Mouse (Mus musculus) cerebellum, adult 2 months (tissue): ENCODE measurements around the gene Spsb3.

Experiments used
- CTCF ChIP-seq: fragments of 200-500 bp; IDR thresholded peaks from 2 replicates; pipeline ENCODE4 v1.5.1; 2011; ENCODE audit warnings: low read depth, mild to moderate bottlenecking, control low read depth, low read length, moderate library complexity, borderline replicate concordance; ENCODE audit not compliant: insufficient read depth
- POLR2A ChIP-seq: fragments of 200-500 bp; IDR thresholded peaks from 2 replicates; pipeline ENCODE4 v1.6.1; 2011; ENCODE audit warnings: low read length, control low read depth, borderline replicate concordance; ENCODE audit not compliant: insufficient read depth

DNA sequence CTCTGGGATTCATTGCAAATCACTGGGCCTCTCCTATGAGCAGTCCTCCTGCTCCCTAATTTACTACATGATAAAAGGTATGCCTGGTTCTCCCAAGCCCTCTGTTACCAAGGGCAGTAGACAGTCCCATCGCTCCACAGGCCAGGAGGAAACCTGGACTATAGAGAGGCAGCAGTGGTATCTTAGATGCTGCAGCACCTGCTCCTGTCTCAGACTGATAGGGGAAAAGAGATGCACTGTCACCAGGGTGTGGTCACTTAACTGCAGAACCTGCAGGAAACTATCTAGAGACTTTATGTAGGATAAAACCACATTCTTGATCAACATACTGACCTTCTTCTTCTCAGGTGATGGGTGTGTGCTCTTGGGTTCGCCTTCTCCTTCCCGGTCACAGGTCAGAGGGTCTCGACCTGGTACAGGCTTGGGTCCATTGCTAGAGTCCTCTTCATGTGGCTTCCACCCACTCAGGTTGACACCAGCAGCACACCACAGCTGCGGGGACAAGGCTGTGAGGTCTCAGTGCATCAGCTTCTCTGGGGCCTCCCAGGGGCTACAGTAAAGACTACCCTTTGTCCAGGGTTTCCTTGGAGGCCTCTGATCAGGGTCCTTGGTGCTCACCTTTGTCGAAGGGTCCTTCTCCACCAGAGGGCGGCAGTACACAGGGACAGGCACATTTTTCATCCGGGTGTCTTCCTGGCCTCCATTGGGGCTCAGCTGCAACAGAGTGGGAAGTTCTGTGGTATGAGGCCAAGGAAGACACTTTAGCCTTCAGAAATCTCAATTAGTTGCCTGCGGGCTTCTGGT lies 16.4 kb downstream of the Spsb3 start:
- no peak for TF ChIP-seq POLR2A
- peak; percentile 28; the same call in 1 of the 2 replicates for TF ChIP-seq CTCF
